Mouse (Mus musculus) ovary, postnatal 36 days (tissue): Measurements from ENCODE around the gene Tnf.

Source experiments
- DNase-seq: peaks from one replicate; pipeline ENCODE4 v3.0.0; 2022; ENCODE audit warnings: low spot score, mixed read lengths

Tnf gene

DNA sequence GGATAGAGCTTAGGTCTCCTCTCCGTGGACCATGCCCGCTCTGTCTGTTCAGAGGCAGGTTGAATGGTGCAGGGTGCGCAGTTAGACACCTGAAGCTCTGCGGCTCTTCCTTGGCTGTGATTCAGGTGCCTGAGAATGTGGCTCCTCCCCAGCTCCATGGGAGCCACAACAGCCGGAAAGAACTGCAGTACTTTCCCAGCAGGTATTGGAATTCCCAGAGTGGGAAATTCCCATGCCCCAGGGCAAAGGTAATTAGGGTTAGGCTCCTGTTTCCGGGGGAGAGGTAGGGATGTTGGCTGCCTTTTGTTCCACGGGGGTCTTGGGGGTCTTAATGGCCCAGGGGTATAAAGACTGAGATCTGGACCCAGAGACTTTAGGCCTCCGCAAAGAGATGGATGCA, 2.9 kb downstream of the Tnf start:
- no peak for DNase-seq

DNA sequence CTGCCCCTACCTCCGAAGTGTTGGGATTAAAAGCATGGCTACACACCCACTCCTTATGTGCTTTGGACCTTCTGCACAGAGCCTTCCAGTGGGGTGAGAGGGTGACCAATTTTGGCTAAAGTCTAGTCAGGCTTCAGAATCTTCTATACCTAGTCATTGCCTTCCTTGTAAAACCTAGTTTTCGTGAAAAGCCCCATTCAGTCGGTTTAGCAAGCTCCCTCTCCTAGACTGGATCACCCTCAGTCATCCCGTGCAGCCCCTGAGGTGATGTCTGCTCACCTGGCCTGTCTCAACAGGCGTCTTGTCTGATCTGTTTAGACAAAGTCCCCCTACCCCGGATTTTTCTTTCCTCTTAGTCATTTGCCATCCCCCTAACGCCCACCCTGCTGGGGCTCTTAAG, 3.8 kb downstream of the Tnf start:
- DNase-seq, result no peak

DNA sequence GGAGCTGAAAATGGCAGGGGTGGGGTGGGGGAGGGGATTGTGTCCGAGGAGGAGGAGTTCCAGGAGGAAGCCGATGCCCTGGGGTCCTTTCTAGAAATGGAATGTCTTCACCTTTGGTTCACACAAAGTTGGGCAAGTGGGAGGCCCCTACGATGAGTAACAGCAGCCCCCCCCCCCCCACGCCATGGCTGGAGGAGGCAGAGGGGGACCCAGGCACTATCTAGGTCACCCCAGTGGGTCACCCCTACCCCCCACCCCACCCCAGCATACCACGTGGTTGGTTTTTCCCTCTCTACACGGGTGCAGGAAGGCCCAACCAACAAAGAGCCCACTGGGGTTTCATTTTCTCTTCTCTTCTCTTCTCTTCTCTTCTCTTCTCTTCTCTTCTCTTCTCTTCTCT, 4.7 kb downstream of the Tnf start:
- DNase-seq, result no peak

DNA sequence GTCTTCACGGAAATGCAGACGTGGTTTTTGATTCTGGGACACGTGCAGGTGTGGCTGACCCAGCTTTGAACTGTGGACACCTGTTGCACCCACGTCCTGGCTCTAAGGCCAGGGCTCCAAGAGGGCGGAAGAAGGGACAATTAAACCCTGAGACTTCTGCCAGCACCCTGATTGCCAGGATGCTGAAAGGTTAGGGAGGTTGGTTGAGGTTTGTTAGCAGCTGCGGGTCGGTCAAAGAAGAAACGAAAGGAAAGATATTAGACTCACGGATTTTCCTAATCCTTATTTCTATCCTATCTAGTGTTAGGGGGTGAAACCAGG, 5.5 kb downstream of the Tnf start:
- no peak for DNase-seq

DNA sequence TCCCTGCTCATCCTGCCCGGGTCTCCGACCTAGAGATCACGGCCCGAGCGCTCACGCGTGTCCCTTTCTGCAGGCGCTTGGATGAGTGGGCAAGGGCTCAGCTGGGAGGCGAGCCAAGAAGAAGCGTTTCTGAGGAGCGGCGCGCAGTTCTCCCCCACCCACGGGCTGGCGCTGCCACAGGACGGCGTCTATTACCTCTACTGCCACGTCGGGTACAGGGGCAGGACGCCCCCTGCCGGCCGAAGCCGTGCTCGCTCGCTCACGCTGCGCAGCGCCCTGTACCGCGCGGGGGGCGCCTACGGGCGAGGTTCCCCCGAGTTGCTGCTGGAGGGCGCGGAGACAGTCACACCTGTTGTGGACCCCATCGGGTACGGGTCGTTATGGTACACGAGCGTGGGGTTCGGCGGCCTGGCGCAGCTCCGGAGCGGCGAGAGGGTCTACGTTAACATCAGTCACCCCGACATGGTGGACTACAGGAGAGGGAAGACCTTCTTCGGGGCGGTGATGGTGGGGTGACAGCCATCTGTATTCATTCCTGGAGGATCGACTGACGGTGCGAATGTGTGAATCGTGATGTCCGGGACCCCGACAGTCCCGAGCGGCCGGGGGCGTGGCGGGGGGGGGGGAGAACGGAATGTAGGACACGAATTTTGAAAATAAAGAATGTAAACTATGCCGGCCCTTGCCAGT, 6.0 kb downstream of the Tnf start:
- peak; percentile 81 for DNase-seq

DNA sequence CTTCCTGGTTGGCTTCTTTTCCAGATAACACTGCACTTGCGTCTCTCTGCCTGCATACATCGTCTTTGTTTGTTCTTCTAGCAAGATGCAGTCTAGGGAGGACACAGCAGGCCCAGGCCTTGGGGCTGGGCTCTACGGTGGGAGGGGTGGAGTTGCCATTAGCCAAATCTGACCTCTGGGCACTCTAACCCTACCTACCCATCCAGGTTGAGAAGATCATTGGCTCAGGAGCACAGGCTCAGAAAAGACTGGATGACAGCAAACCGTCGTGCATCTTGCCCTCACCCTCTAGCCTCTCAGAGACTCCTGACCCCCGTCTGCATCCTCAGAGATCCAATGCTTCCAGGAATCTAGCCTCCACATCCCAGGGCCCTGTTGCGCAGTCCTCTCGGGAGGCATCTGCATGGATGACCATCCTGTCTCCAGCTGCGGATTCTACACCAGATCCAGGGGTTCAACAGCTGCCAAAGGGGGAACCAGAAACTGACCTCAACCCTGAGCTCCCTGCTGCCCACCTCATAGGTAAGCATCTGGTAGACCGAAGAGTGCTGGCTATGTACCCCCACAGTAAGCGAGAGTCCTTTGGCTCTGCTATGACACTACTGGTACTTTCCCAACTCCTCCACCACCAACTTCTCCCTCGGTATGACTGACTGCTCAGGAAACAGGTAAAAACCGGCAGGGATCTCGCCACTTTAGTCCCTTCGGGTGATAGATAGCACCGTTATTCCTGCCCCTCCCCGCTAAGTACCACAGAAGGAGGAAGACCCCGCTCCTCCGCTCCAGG, 6.8 kb downstream of the Tnf start:
- DNase-seq, result no peak

DNA sequence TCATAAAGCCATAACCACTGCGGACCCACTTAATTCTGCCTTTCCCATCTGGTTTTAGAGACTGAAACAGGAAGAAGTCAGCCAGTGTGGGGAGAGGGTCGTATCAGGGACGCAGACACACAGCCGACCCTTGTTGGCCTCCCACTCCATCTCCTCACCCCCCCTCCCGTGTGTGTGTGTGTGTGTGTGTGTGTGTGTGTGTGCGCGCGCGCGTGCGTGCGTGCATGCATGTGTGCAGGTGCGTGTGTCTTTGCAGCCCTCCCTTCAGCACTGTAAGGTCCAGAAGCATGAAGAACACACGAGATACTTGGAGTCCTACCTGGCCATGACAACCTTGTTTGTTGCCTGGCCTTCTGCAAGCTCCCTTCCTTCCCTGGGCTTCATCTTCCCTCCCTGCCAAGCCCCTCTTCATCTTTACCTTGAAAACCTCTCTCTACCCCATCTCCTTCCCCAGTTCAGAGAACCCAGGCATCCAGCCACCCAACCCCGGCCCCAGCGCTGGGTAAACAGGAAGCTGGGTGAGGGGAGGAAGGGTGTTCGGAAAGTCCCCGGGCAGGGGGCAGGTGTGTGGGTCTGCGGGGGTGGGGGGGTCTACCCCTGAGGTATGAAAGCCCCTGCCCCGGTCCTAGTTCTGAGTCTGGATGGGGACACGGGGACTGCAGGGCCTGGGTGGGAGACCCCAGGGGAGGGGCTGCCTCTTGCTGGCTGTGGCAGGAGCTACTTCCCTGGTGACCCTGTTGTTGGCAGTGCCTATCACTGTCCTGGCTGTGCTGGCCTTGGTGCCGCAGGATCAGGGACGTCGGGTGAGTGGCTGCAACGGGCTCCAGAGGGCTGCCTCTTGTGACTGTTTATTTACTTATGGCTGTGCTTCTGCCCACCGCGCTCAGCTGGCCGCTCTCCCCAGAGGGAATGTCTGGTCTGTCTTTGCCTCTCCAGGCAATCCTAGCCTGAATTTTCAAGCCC, 7.6 kb downstream of the Tnf start, which contains the start of gene Ltb:
Gene Ltb, plus strand, starts transcription at position 559 of the 963 bp plus-strand sequence.
- no peak for DNase-seq

DNA sequence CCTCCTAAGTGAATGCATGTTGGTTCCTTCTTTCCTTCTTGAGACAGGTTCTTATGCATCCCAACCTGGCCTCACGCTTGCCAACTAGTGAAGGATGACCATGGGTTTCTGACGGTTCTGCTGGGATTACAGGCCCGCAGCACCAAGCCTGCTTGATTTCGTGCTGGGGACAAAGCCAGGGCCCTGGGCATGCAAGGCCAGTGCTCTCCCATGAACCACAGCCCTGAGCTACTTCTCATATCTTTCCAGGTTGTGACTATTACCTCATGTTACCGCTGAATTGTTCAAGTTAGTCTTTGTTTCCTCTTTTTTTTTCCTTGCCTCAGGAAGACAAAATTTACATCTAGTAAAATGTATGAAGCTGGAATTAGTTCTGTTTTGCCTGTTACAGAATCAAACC, 8.9 kb downstream of the Tnf start:
- DNase-seq, result no peak

DNA sequence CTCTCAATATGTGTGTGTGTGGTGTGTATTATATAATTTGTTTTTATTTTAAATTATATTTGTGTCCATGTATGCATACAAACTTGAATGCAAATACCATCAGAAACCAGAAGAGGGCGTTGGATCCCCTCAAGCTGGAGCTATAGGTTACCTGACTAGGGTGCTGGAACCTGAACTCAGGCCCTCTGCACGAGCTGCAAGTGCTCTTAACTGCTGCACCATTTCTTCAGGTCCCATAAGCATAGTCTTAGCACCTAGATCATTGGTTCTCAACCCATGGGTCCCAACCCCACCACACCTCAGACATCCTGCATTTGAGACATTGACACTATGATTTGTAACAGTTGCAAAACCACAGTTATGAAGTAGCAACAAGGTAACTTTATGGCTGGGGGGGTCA, 10.1 kb downstream of the Tnf start:
- no peak for DNase-seq

DNA sequence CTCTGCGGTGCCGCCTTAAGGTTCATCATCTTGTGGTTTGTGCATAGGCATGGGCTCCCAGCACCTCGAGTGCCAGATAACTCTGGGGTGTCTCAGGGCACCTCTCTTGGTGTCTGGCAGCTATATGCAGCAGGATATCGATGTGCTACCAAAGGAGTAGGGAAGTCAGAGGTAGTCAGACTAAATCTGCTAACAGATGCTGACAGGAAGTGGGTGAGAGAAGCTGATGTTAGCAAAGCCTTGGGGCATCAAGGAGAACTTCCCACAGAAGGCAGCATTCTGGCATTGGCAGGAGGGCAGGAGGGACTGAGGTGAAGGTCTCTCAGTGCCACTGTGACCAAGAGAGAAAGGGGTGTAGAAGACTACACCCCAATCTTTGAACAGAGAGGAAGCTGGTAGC, 11.7 kb downstream of the Tnf start:
- DNase-seq, result no peak

DNA sequence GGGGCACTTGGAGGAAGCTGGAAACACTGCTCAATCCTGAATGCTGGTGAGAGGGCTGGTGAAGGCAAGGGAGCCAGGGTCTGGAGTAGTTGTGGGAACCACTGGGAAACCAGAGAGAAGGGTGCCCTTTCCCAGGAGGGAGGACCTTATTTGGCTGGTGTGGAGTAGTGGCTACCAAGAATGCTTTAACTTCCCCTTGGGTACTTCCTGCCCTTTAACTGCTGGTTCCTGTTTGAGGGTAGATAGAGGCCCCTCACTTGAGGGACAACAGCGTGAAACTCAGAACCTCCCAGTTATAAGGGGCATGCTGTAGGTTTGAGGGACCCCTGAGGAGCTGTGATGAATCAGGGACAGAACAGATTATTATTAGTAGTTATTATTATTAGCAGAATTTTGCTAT, 12.6 kb downstream of the Tnf start:
- no peak for DNase-seq

DNA sequence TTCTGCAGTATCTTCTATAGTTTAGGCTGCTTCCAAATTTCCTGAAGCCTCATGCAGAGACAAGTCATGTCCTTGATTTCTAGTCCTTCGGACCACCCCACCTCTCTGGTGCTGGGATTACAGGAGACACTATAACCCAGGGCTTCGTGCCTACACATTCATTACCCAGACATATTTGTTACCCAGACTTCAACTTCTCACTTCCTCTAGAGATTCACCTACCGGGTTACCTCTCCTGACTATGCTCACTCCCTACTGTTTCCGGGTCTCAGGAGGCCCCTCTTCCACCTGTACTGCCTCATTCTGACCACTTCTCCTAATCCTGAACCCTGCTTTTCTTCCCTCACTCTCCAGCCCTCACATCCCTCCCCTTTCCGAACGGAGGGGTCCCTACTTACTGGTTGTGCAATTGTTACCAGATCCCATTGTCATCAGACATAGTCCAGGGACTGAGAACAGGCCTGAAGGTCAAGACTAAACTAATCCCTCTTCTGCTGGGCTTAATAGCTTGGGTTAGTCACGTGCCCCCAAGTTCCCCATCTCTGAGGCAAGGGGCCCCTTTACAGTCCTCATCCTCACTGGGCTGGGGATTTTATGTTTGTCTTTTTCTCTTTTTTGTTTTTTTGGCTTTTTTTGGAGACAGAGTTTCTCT, 13.7 kb downstream of the Tnf start, which contains the start of gene Lst1:
Gene Lst1, minus strand, starts transcription at position 481 of the 652 bp plus-strand sequence.
- DNase-seq, result no peak

DNA sequence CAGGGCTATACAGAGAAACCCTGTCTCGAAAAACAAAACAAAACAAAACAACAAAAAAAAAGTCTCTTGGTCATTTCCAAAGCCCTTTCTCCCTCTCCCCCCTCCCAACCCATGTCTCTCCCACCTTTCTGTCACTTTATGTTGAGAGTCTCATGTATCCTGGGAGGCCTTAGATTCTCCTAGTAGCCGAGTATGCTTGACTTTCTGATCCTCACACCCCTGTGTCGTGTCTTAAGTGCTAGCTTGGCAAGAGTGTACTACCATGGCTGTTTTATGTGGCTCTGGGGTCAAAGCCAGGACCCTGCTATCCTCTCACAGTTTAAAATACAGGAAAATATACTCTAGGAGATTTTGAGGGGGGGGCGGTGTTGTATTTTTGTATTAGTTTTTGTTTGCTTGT, 14.5 kb downstream of the Tnf start:
- DNase-seq, result no peak

DNA sequence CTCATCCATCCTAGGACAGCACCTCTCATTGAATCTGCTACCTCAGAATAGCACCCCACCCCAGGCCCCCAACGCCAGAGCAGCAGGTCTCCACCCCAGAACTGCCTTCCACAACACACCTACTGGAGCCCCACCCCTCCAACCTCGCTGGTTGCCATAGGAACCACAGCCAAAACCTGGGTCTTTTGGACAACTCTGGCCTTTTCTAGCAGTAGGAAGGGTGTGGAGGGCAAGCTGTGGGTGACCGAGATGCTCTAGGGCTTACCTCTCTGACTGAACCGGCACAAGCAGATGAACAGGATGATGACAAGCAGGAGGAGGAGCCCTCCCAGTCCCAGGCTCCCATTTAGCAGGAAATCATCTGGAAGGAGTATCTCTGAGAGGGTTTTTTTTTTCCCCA, 15.1 kb downstream of the Tnf start:
- DNase-seq, result no peak

DNA sequence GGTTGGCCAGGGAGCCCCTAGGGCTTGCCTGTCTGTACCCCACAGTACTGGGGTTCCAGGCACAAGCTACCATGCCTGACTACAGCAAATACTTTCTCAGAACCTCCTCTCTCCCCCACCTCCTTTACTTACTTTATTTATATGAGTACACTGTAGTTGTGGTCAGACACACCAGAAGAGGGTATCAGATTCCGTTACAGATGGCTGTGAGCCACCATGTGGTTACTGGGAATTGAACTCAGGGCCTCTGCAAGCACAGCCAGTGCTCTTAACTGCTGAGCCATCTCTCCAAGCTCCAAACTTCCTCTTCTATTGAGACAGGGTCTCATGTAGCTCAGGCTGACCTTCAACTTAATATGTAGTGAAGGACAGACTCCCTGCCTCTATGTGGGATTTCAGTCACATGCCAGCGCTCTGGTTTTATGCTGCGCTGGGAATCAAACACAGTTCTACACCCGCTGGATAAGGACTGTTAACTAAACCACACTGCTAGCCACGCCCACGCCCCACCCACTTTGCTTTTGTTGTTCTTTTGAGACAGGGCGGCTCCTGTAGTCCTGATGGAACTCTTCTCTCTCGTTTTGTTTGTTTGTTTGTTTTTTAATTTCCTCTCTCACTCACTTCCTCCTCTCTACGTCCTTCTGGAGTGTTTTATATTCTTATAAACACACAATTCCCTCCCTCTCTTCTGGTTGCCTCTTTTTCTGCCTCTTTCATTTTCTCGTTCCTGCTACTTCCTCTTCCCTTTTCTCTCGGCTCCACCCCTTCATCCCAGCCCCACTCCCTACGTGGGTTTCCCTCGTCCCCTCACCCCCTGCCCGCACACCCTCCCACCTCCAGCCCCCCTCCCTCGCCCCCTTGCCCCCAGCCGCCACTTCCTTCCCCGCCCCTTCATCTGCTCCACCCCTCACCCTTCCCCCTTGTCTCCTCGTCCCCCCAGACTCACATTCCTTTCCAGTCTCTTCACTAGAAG, 15.9 kb downstream of the Tnf start:
- DNase-seq, result peak; percentile 67

DNA sequence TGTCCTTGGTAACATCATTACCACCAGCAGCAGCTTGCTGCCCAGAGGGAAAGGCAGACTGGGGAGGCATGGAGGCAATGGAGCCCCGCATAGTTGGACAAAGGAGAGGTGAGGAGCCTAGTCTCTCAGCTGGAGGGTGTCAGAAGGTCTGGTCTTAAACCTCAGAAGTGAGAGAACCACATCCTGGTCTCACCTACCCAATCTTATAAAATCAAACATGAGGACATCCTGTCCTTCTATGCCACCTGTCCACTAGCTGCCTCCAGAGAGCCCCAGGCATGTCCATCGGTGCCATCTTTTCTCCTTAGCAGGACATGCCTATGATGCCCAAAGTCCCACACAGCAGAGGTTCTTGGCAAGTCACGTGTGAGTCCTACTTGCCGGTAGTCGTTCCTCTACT, 21.7 kb downstream of the Tnf start:
- no peak for DNase-seq

DNA sequence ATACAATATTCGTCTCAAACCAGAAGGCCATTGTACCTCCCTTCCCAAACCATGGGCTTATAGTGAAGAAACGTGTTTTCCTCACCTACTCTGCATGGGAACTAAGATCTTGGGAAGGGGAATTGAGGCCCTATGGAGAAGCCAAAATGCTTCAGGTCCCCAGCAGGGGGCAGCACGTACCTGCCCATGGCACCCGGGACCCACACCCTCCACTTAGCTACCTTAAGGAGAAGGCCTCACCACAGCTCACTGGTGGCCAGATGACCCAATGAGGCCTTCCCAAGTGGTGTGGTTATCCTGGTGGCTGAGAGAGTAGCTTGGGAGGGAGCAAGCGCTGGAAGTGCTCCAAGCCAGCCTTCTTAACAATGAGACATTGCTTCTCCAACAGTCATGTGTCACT, 23.3 kb downstream of the Tnf start:
- peak; percentile 78 for DNase-seq

DNA sequence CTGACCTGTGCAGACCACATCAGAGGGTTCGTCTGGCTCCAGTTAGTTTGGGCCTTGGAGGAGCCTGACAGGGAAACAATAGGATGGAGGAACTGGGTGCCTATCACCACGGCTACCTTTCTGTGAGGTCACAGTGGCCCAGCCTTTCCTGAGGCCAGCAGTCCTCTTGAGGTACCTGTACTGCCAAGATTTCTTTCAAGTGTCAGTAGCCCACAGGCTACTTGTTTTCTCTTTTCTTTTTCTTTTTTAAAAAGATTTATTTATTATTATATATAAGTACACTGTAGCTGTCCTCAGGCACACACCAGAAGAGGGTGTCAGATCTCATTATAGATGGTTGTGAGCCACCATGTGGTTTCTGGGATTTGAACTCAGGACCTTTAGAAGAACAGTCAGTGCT, 25.8 kb downstream of the Tnf start, which contains the start of gene Aif1:
Gene Aif1, minus strand, starts transcription at position 101 of the 400 bp plus-strand sequence.
- DNase-seq, result no peak

DNA sequence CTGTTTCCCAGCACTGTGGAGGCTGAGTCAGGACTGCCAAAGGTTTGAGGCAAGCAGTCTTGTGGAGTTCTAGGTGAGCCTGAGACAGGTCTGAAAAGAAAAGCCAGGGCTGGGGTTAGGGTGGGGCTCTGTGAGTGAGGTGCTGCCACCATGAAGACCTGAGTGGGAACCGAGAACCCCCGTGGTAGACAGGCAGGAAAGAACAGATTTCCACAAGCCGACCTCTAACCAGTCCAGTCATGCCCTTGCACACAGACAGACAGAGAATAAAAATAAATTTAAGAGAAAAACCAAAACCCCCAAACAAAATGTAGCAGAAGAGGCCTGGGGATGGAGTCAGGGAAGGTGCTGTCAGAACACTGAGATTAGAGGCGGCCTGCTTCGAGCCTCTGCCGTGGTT, 26.4 kb downstream of the Tnf start:
- DNase-seq, result no peak

DNA sequence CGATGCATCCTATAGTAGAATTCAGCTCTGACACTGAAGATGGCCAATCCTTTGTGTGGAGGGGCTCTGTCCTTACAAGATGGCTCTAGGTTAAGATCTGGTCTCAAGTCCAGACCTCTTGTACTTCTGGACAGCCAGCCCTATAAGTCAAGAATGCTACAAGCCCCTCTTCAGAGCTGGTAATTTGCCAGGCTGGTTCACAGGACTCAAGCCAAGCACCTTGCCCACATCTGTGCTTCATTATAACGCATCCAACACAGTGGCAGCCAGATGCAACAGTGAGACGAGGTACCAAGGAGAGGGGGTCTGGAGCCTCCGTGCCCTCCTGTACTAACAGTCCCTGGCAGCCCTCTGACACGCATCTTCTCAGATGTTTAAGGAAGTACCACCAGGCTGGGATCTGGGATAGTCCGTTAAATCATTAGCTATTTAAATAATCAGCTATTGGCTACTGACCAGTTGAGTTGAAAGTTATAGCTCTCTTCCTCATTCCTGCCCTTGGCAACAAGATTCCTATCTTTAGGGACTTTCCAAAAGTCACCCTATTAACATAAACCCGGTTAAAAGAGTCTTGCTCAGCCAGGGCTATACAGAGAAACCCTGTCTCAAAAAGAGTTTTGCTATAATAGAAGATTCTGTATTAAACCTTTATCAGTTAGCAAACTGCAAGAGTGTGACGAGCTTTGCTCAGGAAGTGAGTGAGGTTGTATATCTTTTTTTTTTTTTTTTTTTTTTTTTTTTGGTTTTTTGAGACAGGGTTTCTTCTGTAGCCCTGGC, 27.4 kb downstream of the Tnf start:
- DNase-seq, result no peak
